Mouse (Mus musculus) CD4-positive, CD25-positive, alpha-beta regulatory T cell (primary cell): ENCODE results near the gene Guca2b. TPM values are rescaled to one million over a fixed set of nuclear protein-coding genes. Genes with fewer than 3 reads are reported as not detected.

ENCODE experiments used
- polyA plus RNA-seq: library from polyadenylated mRNA; unstranded; fragments of 100-300 nt; shearing (Covaris generic); gene quantifications from one replicate; pipeline ENCODE4 v1.2.1, GENCODE M21; 2017

Guca2b gene
- not detected for polyA plus RNA-seq

GRCm38 (mm10) chr4:119658731-119659130 lies at the start of gene Guca2b:
Gene Guca2b (minus strand): TSS chr4:119658954.

GRCm38 (mm10) chr4:119637176-119637845 lies 21.4 kb downstream of the Guca2b start, which contains the start of gene Guca2a:
Gene Guca2a (plus strand): TSS chr4:119637704.

Other genes starting within 250 kb of the Guca2b start
- gene Ccdc30, start 243.4 kb downstream of the Guca2b start, polyA plus RNA-seq: 7.9 TPM
- gene Ppcs, start 236.5 kb downstream of the Guca2b start, polyA plus RNA-seq: 61.3 TPM
- 0.78 TPM for gene Zmynd12, start 236.1 kb downstream of the Guca2b start, polyA plus RNA-seq
- 0.85 TPM for gene Rimkla, start 166.3 kb downstream of the Guca2b start, polyA plus RNA-seq
- 42.8 TPM for gene Foxj3, start 122.0 kb downstream of the Guca2b start, polyA plus RNA-seq
- 5.4 TPM for gene Frg2f1, start 119.4 kb downstream of the Guca2b start, polyA plus RNA-seq
- gene Guca2a, start 21.2 kb downstream of the Guca2b start, polyA plus RNA-seq: not detected
- 54.5 TPM for gene Hivep3, start 74.8 kb upstream of the Guca2b start, polyA plus RNA-seq